Mouse (Mus musculus) cerebellum, adult 2 months (tissue): ENCODE results near the gene Ovol3.

ENCODE experiments used
- CTCF ChIP-seq: fragments of 200-500 bp; IDR thresholded peaks from 2 replicates; pipeline ENCODE4 v1.5.1; 2011; ENCODE audit warnings: low read depth, mild to moderate bottlenecking, control low read depth, low read length, moderate library complexity, borderline replicate concordance; ENCODE audit not compliant: insufficient read depth
- POLR2A ChIP-seq: fragments of 200-500 bp; IDR thresholded peaks from 2 replicates; pipeline ENCODE4 v1.6.1; 2011; ENCODE audit warnings: low read length, control low read depth, borderline replicate concordance; ENCODE audit not compliant: insufficient read depth

DNA sequence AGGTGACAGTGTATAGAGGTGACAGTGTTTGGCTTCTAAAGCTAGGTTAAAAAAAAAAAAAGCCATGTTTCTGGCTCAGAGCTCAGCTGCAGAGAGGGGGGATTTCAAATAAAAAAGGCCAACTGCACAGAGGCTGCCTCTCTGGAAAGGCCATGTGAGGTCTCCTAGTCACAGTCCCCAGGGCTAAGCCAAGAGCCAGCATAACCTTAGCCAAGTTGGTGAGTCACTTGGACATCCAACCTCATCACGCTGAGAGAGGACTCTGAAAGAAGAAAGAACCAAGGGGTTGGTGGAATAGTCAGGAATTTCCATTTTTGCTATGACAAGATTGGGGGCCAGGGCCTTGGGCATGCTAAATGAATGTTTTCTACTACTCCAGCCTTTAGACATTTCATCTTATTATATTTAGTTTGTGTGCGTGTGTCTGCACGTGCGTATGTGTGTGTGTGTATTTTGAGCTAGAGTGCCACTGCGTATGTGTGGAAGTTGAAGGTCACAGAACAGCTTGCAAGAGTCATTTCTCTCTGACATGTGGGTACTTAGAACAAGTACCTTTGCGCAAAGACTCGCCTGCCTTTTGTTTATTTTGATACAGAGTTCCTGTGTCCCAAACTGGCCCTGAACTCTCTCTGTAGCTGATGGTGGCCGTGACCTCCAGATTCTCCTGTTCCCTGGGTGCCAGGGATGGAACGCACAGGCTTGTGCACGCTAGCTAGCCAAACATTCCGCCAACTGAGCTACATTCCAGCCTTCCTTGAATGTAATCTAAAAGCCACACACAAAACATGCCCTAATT is 32.4 kb downstream of the Ovol3 start:
- TF ChIP-seq POLR2A (no peak), CTCF (no peak)
